Mouse (Mus musculus): ENCODE measurements at regions not wholly inside any gene's neighbourhood (a gene's known extent, or its start where the extent isn't known, plus 50 kb on each side); places are given as distances from the start of the nearest gene placed in this dataset.

DNA sequence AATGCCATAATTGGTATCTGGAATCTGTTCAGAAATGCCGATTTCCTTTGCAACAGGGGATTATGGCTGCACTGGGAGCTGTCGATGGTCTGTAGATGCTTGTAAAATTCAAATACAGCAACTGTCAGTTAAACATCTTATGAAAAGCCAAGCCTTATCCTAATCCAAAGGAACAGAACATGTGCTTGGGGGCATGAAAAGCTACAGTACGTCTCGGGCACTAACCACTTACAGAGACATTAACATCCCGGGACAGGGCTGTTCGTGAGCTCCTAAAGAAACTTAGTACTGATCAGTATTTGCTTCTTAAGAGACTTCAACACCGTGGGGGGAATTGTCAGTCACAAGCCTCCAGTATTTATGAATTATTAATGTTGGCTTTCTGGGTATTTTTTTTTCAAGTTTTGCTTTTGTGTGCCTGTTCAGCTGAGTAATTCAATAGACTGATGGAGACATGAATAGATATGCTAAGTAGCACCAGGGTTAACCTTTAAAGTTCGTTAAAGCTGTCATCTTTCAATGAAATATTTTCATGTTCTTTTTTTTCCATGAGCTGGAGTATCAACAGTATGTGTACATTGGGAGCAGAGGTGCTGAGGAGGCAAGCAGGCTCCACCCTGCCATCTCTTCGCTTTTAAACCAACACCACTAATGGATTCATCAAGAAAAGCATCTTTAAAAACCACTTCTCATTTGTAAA lies 272.3 kb downstream of the Tle4 start:
- Histone ChIP-seq H3K36me3 (no peaks in the 10 kb centered on the region), H3K9me3 (no peaks in the 10 kb centered on the region), H3K27ac (no peak overlapping the region), H3K4me3 (no peak overlapping the region), H3K27me3 (ENCODE audit: insufficient read depth, poor library complexity, severe bottlenecking) (no peaks in the 10 kb centered on the region), H3K4me1 (no peaks in the 10 kb centered on the region)
- WGBS = 86% methylated on average over 9 of the region's 9 CpGs
- no peak for DNase-seq (ENCODE audit: low spot score)

DNA sequence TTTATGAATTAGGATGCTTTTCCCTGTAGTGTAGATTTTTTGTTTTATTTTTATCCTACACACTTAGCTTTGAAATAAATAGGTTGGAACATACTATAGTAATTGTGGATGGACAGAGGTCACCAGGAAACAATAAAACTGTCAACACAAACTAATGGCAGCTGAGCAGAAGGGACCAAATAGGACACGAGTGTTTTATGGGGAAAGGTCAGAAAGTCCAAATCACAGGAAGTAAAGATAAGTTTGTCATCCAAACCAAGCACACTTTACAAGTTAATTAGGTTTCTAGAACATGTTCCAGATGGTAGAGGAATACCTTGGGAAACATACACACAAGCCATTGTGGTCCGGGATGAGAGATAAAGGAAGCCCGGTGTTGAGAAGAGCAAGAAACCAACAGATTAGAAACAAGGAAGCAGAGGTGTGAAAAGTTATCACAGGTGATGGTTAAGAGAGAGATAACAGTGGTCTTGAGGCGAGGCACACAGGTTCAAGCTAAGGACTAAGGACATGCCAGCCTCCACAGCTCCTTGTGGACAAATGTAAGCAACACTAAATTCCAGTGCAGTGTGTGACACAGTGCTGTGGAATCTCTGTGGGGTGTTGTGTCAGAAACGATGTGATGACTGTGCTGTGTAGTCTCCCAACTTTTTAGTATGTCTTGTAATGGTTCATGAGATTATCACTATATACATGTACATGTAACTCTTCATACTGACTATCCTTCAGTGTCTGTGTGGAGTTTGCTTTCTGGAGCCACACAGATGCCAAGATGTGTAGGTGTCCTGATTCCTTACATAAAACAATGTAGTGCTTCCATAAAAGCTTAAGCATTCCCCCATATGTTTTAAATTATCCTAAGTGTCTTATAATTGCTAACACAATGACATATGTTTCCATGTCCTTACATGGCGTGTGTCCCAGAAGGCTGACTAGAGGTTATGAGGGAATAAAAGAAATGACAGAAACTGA lies 264.5 kb downstream of the Tle4 start:
- WGBS = 47% methylated on average over 6 of the region's 6 CpGs
- H3K4me3 ChIP-seq = no peak overlapping the region
- no peaks in the 10 kb centered on the region for H3K36me3 ChIP-seq
- no peaks in the 10 kb centered on the region for H3K9me3 ChIP-seq
- no peaks in the 10 kb centered on the region for H3K4me1 ChIP-seq
- no peak overlapping the region for H3K27ac ChIP-seq
- H3K27me3 ChIP-seq (ENCODE audit: insufficient read depth, poor library complexity, severe bottlenecking) = no peaks in the 10 kb centered on the region
- DNase-seq (ENCODE audit: low spot score) = no peak

DNA sequence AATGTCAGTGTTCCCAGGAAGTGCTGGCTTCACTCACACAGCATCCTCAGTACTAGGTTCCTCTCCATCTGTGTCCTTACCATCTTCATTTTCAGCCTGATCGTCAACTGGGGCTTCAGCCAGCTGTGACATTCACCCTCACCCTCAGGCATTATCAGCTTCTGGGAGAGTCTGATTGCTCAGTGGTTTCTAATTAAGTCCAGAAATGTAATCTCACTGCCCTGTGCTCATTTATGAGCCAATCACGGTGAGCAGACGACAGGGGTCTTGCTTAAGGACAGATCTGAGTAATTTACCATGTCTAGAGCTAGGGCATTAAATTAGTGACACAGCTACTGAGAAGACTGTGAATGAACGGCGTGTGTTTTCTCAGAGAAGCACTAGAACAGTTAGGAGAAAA lies 260.8 kb downstream of the Tle4 start:
- Histone ChIP-seq H3K9me3 (no peaks in the 10 kb centered on the region), H3K4me3 (no peak overlapping the region), H3K4me1 (no peaks in the 10 kb centered on the region), H3K27me3 (ENCODE audit: insufficient read depth, poor library complexity, severe bottlenecking) (no peaks in the 10 kb centered on the region), H3K27ac (no peak overlapping the region), H3K36me3 (no peaks in the 10 kb centered on the region)
- WGBS = 61% methylated on average over 5 of the region's 5 CpGs
- no peak for DNase-seq (ENCODE audit: low spot score)

DNA sequence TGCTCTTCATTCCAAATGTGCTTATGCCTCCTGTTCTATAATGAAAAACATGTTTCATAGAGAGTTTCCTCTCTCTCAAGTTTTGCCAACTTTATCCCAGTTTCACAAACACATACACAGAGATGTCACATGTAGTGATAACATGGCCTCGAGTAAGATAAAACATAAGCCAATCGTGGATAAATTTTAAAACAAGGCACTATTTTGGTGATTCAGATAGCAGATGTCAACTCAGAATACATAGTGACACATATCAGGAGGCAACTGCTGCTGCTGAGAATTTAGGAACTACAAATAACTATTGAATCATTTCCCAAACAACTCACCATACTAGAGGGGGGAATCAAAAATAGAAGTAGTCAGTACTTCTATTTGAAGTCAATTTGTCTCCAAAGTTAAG lies 257.1 kb downstream of the Tle4 start:
- Histone ChIP-seq H3K4me1 (no peaks in the 10 kb centered on the region), H3K9me3 (no peaks in the 10 kb centered on the region), H3K36me3 (no peaks in the 10 kb centered on the region), H3K4me3 (no peak overlapping the region), H3K27ac (no peak overlapping the region), H3K27me3 (ENCODE audit: insufficient read depth, poor library complexity, severe bottlenecking) (no peaks in the 10 kb centered on the region; the same call in 1 of the 2 replicates)
- WGBS = 57% methylated on average over 2 of the region's 2 CpGs
- DNase-seq (ENCODE audit: low spot score) = no peak

DNA sequence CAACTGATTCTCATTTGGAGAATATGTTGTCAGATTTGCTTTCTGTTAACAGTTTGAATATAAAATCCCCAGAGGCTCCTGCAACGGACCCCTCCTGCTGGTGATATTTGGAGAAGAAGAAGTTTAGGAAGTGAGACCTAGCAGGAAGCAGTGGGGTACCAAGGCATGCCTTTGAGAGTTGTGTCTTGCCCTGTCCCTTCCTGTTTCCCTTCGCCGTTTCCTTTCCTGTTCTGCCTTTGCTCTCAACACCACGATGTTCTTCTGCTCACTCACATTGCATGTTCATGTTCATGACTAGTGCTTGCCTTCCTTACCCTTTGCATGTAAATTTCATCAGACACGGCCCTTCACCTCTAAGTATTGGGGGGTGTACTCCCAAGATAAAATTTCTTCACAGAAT lies 254.0 kb downstream of the Tle4 start:
- H3K4me3 ChIP-seq = no peak overlapping the region
- no peaks in the 10 kb centered on the region for H3K4me1 ChIP-seq
- no peaks in the 10 kb centered on the region; the same call in 1 of the 2 replicates for H3K27me3 ChIP-seq (ENCODE audit: insufficient read depth, poor library complexity, severe bottlenecking)
- H3K9me3 ChIP-seq = no peaks in the 10 kb centered on the region
- whole genome bisulfite sequencing = 63% methylated on average over 5 of the region's 5 CpGs
- no peaks in the 10 kb centered on the region for H3K36me3 ChIP-seq
- DNase-seq (ENCODE audit: low spot score) = no peak
- H3K27ac ChIP-seq = no peak overlapping the region

DNA sequence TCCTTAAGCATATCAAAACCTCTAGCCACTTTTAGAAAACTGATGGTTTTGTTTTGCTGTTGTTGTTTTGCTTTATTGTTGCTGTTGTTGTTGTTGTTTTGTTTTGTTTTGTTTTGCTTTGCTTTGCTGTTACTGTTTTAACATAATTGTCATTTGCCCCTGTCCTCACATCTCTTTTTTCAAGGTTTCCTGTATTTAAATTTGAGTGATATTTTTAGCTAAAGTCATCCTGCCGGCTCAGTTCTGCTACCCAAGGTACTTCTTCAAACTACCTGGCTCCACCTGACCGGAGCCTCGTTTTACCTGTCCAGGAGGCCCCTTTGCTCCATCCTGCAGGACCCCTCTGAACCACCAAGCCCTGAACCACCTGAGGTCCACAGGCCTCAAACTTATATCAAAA lies 253.4 kb downstream of the Tle4 start:
- no peaks in the 10 kb centered on the region for H3K4me1 ChIP-seq
- DNase-seq (ENCODE audit: low spot score) = no peak
- no peak overlapping the region for H3K27ac ChIP-seq
- no peaks in the 10 kb centered on the region for H3K36me3 ChIP-seq
- no peaks in the 10 kb centered on the region; the same call in 1 of the 2 replicates for H3K27me3 ChIP-seq (ENCODE audit: insufficient read depth, poor library complexity, severe bottlenecking)
- H3K9me3 ChIP-seq = no peaks in the 10 kb centered on the region
- WGBS = 82% methylated on average over 3 of the region's 3 CpGs
- no peak overlapping the region for H3K4me3 ChIP-seq

DNA sequence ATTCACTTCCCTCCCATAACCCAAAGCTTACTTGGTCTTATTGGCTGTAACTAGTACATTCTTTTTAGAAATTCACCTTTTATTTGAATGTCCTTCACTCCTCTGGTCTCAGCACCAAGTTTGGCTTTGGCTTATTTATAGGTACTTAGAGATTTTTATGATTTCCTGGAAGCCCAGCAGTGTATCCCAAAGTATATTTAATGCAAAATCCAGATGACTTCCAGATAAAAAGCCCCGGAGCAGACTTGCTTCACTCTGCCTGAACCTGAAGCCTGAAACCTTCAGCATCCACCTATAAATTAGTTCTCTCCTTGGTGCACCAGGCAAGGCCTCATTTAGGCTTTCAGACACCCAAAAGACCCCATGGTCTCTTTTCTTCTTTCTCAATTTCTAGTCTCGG lies 250.8 kb downstream of the Tle4 start:
- no peaks in the 10 kb centered on the region for H3K4me1 ChIP-seq
- H3K9me3 ChIP-seq = no peaks in the 10 kb centered on the region
- no peak for DNase-seq (ENCODE audit: low spot score)
- H3K4me3 ChIP-seq = no peak overlapping the region
- H3K36me3 ChIP-seq = no peaks in the 10 kb centered on the region
- H3K27me3 ChIP-seq (ENCODE audit: insufficient read depth, poor library complexity, severe bottlenecking) = peaks cover 8% of the 10 kb centered on the region; the same call in 1 of the 2 replicates
- no peak overlapping the region for H3K27ac ChIP-seq
- WGBS = 58% methylated on average over 2 of the region's 2 CpGs

DNA sequence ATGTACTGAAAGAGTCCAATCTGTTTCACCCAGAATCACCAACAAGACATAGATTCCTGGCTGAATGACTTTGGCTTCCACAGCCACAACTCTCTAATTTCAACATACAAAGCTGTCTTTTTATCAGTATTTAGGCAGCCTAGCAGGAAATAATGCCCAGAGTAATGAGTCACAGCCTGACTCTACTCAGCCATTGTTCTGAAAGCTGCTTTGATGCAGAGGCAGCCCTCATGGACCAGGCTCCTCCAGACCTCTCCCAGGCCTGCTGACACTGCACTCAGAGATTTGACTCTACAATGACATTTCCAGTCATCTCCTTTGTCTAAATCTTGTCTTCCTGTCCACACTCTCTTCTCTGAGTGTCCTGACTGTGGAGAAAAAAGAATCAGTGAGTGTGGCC lies 250.4 kb downstream of the Tle4 start:
- Histone ChIP-seq H3K27ac (no peak overlapping the region), H3K27me3 (ENCODE audit: insufficient read depth, poor library complexity, severe bottlenecking) (peaks cover 11% of the 10 kb centered on the region; the same call in 1 of the 2 replicates), H3K4me1 (no peaks in the 10 kb centered on the region), H3K36me3 (no peaks in the 10 kb centered on the region), H3K9me3 (no peaks in the 10 kb centered on the region), H3K4me3 (no peak overlapping the region)
- DNase-seq (ENCODE audit: low spot score) = no peak

DNA sequence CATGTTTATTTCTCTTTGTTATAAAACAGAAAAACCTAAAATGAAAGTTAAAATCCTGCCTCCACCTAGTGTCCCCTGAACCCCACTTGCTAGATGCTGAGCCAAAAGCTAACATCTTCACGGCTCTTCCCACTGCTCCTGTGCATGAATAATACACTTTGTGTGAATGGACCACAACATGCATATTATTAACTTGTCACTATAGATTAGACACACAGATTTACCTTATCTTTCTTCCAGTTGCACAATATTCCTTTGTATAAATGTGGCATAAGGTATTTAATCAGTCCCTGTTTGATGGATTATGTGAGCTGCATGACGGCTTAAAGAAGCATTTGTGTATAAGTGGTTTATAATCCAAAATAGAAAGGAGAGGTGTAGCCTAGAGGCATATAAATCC lies 248.1 kb downstream of the Tle4 start:
- H3K4me1 ChIP-seq = no peaks in the 10 kb centered on the region
- DNase-seq (ENCODE audit: low spot score) = no peak
- no peak overlapping the region for H3K27ac ChIP-seq
- H3K36me3 ChIP-seq = no peaks in the 10 kb centered on the region
- WGBS = 81% methylated on average over 2 of the region's 2 CpGs
- no peak overlapping the region for H3K4me3 ChIP-seq
- H3K9me3 ChIP-seq = no peaks in the 10 kb centered on the region
- 0 out of 2 replicates have a peak, but pooled peaks cover 11% of the 10 kb centered on the region for H3K27me3 ChIP-seq (ENCODE audit: insufficient read depth, poor library complexity, severe bottlenecking)

DNA sequence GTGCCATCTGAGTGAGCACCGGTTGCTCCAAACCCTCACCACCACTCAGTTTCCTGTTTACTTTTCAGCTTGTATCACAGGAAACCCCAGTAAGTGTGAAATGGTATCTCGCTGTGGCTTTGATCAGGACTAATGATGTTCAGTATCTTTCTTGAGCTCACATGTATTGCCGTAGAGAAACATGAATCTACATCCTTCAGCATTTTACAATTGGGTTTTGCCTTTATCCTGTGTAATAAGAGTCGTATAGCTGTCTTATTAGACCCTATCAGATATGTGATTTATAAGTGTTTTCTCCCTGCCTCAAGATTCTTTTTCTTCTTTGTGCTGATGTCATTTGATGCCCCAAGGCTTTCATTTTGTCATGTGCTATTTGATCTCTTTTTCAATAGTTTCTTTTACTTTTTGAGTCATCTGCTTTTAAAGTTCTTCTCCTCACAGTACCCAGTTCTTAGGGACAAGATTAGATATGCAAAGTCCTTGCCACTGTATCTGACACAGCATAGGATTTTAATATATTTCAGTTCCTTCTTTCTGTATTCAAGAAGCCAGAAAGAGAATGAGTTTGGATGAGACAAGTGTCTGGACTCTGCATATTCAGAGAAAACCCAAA lies 246.0 kb downstream of the Tle4 start:
- DNase-seq (ENCODE audit: low spot score) = no peak
- no peaks in the 10 kb centered on the region for H3K36me3 ChIP-seq
- H3K4me3 ChIP-seq = no peak overlapping the region
- WGBS = 48% methylated on average over 4 of the region's 4 CpGs
- H3K27me3 ChIP-seq (ENCODE audit: insufficient read depth, poor library complexity, severe bottlenecking) = peaks cover 16% of the 10 kb centered on the region; the same call in 1 of the 2 replicates
- no peak overlapping the region for H3K27ac ChIP-seq
- H3K4me1 ChIP-seq = no peaks in the 10 kb centered on the region
- no peaks in the 10 kb centered on the region for H3K9me3 ChIP-seq

DNA sequence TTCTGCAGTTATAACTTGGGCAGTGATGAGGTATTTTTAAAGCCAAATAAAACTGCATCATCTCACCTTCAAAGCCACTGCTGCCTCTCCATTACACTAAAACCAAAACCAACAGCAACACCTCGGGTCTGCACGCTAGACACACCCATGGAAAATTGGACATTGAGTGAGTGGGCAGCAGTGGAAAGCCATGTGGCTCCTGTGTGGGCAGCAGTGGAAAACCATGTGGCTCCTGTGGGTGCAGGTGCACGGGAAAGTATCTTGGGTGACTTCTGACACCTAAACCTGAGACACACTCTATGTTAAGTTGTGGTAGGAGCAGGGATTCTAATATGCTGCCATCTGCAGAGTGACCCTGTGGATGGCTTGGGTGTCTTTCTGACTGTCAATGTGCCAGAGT lies 245.3 kb downstream of the Tle4 start:
- Histone ChIP-seq H3K36me3 (no peaks in the 10 kb centered on the region), H3K4me1 (no peaks in the 10 kb centered on the region), H3K27me3 (ENCODE audit: insufficient read depth, poor library complexity, severe bottlenecking) (peaks cover 22% of the 10 kb centered on the region; the same call in 1 of the 2 replicates), H3K9me3 (no peaks in the 10 kb centered on the region), H3K27ac (no peak overlapping the region), H3K4me3 (no peak overlapping the region)
- WGBS = 82% methylated on average over 3 of the region's 3 CpGs
- no peak for DNase-seq (ENCODE audit: low spot score)

DNA sequence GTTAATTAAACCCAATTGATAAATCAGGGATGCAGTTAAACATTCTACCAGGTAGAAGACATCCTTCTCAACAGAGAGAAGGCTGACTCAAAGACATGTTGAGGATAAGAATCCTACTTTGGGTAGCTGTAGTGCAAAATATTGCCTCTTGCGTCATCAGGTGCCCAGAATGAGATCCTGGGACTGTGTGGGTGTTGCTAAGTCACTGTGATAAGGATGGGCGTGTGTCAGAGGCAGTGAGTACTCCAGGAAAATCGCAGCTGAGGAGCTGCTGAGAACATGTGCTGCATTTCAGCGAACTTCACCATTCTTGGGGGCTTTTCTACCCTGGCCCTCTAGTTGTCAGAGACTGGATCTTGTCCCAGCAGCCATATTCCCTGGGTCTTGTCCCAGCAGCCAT lies 244.7 kb downstream of the Tle4 start:
- Histone ChIP-seq H3K27ac (no peak overlapping the region), H3K27me3 (ENCODE audit: insufficient read depth, poor library complexity, severe bottlenecking) (peaks cover 22% of the 10 kb centered on the region; the same call in 1 of the 2 replicates), H3K9me3 (no peaks in the 10 kb centered on the region), H3K4me1 (no peaks in the 10 kb centered on the region), H3K4me3 (no peak overlapping the region), H3K36me3 (no peaks in the 10 kb centered on the region)
- 59% methylated on average over 4 of the region's 4 CpGs for WGBS
- DNase-seq (ENCODE audit: low spot score) = no peak

DNA sequence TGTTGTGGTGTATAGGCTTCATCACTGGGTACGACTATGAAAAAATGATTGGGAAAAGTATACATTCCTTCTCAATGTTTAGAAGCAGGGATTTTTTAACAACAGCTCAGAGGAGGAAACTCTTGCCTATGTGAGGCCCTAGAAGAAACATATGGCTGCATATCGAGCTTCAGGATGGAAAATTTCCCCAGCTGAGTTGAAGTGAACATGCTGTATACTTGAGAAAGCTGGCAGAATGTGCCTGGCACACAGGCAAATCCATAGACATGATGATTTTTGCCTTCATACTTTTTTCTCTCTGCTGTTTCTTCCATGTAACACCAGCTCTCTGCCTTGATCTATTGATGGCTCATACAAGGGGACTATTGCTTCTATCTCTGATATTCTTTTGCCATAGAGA lies 242.7 kb downstream of the Tle4 start:
- no peaks in the 10 kb centered on the region for H3K4me1 ChIP-seq
- WGBS = 77% methylated on average over 2 of the region's 2 CpGs
- no peak for DNase-seq (ENCODE audit: low spot score)
- H3K27me3 ChIP-seq (ENCODE audit: insufficient read depth, poor library complexity, severe bottlenecking) = peaks cover 27% of the 10 kb centered on the region; the same call in 1 of the 2 replicates
- no peak overlapping the region for H3K27ac ChIP-seq
- H3K36me3 ChIP-seq = no peaks in the 10 kb centered on the region
- no peaks in the 10 kb centered on the region for H3K9me3 ChIP-seq
- H3K4me3 ChIP-seq = no peak overlapping the region

Measured in heart, embryonic 10.5 days (tissue).